Mouse (Mus musculus): ENCODE measurements around the gene Fbrsl1.

GRCm38 (mm10) chr5:110437632-110438261, 10.6 kb downstream of the Fbrsl1 start:
- TF ChIP-seq CTCF (IDR thresholded peaks at IDR 0.05; ENCODE audit: extremely low read depth, insufficient read length, insufficient replicate concordance, low read depth, low read length), result no peak
- TF ChIP-seq POLR2A (IDR thresholded peaks at IDR 0.05; ENCODE audit: low read depth, low read length), result no peak

Data from small intestine, adult 2 months (tissue).